ENCODE assay signal across 11 mouse cellular contexts in the genomic region with DNA sequence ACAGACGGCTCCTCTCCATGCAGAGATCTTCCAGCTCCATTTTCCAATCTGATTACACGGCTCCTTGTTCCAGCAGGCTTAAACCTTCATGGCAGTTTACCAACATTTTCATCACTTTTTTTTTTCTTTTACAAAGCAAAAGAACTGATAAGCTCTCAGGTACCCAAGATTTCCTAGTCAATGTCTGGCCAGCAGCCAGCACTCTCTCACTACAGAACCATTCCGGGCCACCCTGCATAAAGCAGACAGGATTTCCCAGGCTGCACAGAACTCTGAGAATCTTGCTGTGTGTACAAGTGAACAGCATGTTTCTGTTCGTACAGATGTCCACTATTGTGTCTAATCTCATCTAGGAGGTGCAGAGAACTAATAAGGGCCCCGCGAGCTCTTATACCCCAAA. TPM values are rescaled to one million over a fixed set of nuclear protein-coding genes. Genes with fewer than 3 reads are reported as not detected.
DNase-seq lines count a peak whose midpoint lies in the region; ATAC-seq lines count a peak whose summit lies in the region.
"Had no signal": no experiment of that assay in that cellular context is flagged by ENCODE, and none has a peak within 500 bp of the region (broad histone marks: within the 10 kb centered on the region; RNA-seq: fewer than 3 reads in every experiment).

No protein-coding gene starts in this region.

- H3K4me2 ChIP-seq in embryonic facial prominence, embryonic 12.5 days (replicated peaks) = peak overlapping the region; percentile 37; the same call in 1 of the 2 replicates
- H3K4me2 ChIP-seq in forebrain, embryonic 13.5 days = peak overlapping the region; percentile 43
- H3K4me2 ChIP-seq in midbrain, embryonic 14.5 days (ENCODE audit: low read length) = peak overlapping the region; percentile 45

- no peak overlapping the region for H3K27ac ChIP-seq in embryonic facial prominence, embryonic 12.5 days
- no peak overlapping the region; the same call in 1 of the 2 replicates for H3K27ac ChIP-seq in embryonic facial prominence, embryonic 10.5 days (replicated peaks)
- no peak overlapping the region for H3K27ac ChIP-seq in forebrain, embryonic 13.5 days
- H3K27ac ChIP-seq in midbrain, embryonic 14.5 days (replicated peaks; ENCODE audit: low read depth, low read length) = 0 out of 2 replicates have a peak overlapping the region, but pooled peaks have one; percentile 20

- H3K9ac ChIP-seq in embryonic facial prominence, embryonic 12.5 days = no peak overlapping the region
- H3K9ac ChIP-seq in forebrain, embryonic 13.5 days = no peak overlapping the region; the same call in 1 of the 2 replicates
- no peak overlapping the region; the same call in 1 of the 2 replicates for H3K9ac ChIP-seq in midbrain, embryonic 14.5 days (replicated peaks; ENCODE audit: low read length)

- H3K9me3 ChIP-seq in embryonic facial prominence, embryonic 12.5 days = no peaks in the 10 kb centered on the region
- no peaks in the 10 kb centered on the region for H3K9me3 ChIP-seq in embryonic facial prominence, embryonic 10.5 days
- H3K9me3 ChIP-seq in forebrain, embryonic 13.5 days (replicated peaks) = no peaks in the 10 kb centered on the region
- no peaks in the 10 kb centered on the region for H3K9me3 ChIP-seq in midbrain, embryonic 14.5 days (ENCODE audit: control insufficient read depth, low read length)

- H3K27me3 ChIP-seq in embryonic facial prominence, embryonic 12.5 days = no peaks in the 10 kb centered on the region
- no peaks in the 10 kb centered on the region for H3K27me3 ChIP-seq in embryonic facial prominence, embryonic 10.5 days (replicated peaks; ENCODE audit: low read depth, poor library complexity, severe bottlenecking)
- peaks cover 22% of the 10 kb centered on the region for H3K27me3 ChIP-seq in forebrain, embryonic 13.5 days
- H3K27me3 ChIP-seq in midbrain, embryonic 14.5 days (ENCODE audit: control insufficient read depth, insufficient read depth, low read length) = no peaks in the 10 kb centered on the region

- ATAC-seq in embryonic facial prominence, embryonic 12.5 days (ENCODE audit: insufficient number of reproducible peaks, insufficient read depth, low FRiP score, low TSS enrichment) = no peak
- no peak for ATAC-seq in forebrain, embryonic 13.5 days
- ATAC-seq in midbrain, embryonic 14.5 days (ENCODE audit: low FRiP score, low TSS enrichment) = no peak
- no peak for ATAC-seq in granulocyte monocyte progenitor cell, adult 5-6 weeks (replicated peaks; ENCODE audit: poor library complexity, severe bottlenecking)

- intact Hi-C loops in left cerebral cortex, postnatal 4 days (cut with DNase I) = no loop called here

- 51% methylated on average over 6 of the region's 6 CpGs for WGBS in embryonic facial prominence, embryonic 12.5 days
- WGBS in embryonic facial prominence, embryonic 10.5 days = 72% methylated on average over 6 of the region's 6 CpGs
- 14% methylated on average over 6 of the region's 6 CpGs for WGBS in forebrain, embryonic 13.5 days
- 10% methylated on average over 6 of the region's 6 CpGs for WGBS in midbrain, embryonic 14.5 days

- no peak for DNase-seq in embryonic facial prominence, embryonic 10.5 days (ENCODE audit: low spot score)
- DNase-seq in left cerebral cortex, postnatal 4 days = peak; percentile 14
- DNase-seq in left cerebral cortex, adult 9 months (ENCODE audit: low spot score in 2 of 2) = no peak
- DNase-seq in midbrain, embryonic 14.5 days = peak; percentile 62
- no peak for DNase-seq in spleen, postnatal 36 days (ENCODE audit: low spot score in 2 of 2)
- DNase-seq: adrenal gland, postnatal 36 days; kidney, adult 8-10 months had no signal

- H3K36me3 ChIP-seq in embryonic facial prominence, embryonic 12.5 days = no peaks in the 10 kb centered on the region
- H3K36me3 ChIP-seq in embryonic facial prominence, embryonic 10.5 days (replicated peaks) = no peaks in the 10 kb centered on the region
- H3K36me3 ChIP-seq in forebrain, embryonic 13.5 days (ENCODE audit: poor library complexity, severe bottlenecking) = no peaks in the 10 kb centered on the region
- H3K36me3 ChIP-seq in midbrain, embryonic 14.5 days (ENCODE audit: control insufficient read depth, insufficient read depth, low read length) = no peaks in the 10 kb centered on the region

- no peak overlapping the region for H3K4me3 ChIP-seq in embryonic facial prominence, embryonic 12.5 days
- no peak overlapping the region for H3K4me3 ChIP-seq in embryonic facial prominence, embryonic 10.5 days
- peak overlapping the region; percentile 11; the same call in 1 of the 2 replicates for H3K4me3 ChIP-seq in forebrain, embryonic 13.5 days
- no peak overlapping the region for H3K4me3 ChIP-seq in midbrain, embryonic 14.5 days (replicated peaks; ENCODE audit: low read depth, low read length)

- peaks cover 40% of the 10 kb centered on the region for H3K4me1 ChIP-seq in embryonic facial prominence, embryonic 12.5 days
- H3K4me1 ChIP-seq in embryonic facial prominence, embryonic 10.5 days = peaks cover 79% of the 10 kb centered on the region
- peaks cover 71% of the 10 kb centered on the region for H3K4me1 ChIP-seq in forebrain, embryonic 13.5 days
- peaks cover 50% of the 10 kb centered on the region for H3K4me1 ChIP-seq in midbrain, embryonic 14.5 days (ENCODE audit: control insufficient read depth, insufficient read depth, low read length)

RNA-seq across cellular contexts. Expression of a gene that starts 22.0 kb away (rescaled TPM):
- 7.4 and 7.9 TPM in 2 replicates for polyA plus RNA-seq in embryonic facial prominence, embryonic 12.5 days (2016; fragmentation: Nextera tagmentation; extraction: Ambion mirVana)
- 21.1 and 28.6 TPM in 2 replicates for polyA plus RNA-seq in embryonic facial prominence, embryonic 10.5 days (2016; fragmentation: Nextera tagmentation; extraction: Ambion mirVana)
- total RNA-seq in left cerebral cortex, postnatal 4 days (2021) = 1 to 10 TPM; 5.1 to 6.4 TPM
- 11.3 and 12.0 TPM in 2 replicates for polyA plus RNA-seq in forebrain, embryonic 13.5 days (2015; fragmentation: Nextera tagmentation; extraction: Ambion mirVana)
- polyA plus RNA-seq in midbrain, embryonic 14.5 days (2014; fragmentation: Nextera tagmentation; extraction: Ambion mirVana) = 19.7 and 21.2 TPM in 2 replicates
- not detected in 2 replicates for total RNA-seq in granulocyte monocyte progenitor cell, adult 5-6 weeks (2014; fragmentation: Nextera tagmentation)
- total RNA-seq in granulocyte monocyte progenitor cell, adult 5-6 weeks (2017) = not detected in 2 replicates
- total RNA-seq: megakaryocyte, adult 5-6 weeks had no signal

Comparison
In these comparisons a context has a peak if more than half of its experiments do, and no peak if none do; other contexts are left out.
1. DNase-seq: peak in left cerebral cortex, postnatal 4 days (single experiment) and midbrain, embryonic 14.5 days (single experiment); none in embryonic facial prominence, embryonic 10.5 days (single experiment), left cerebral cortex, adult 9 months (0 of 2) and spleen, postnatal 36 days (0 of 2).
2. Peak in every context shown above with its lines, with median percentiles within 50 percentile points of each other: H3K4me2 ChIP-seq.